Mouse (Mus musculus): ENCODE data around the gene Mettl16. TPM values are rescaled to one million over a fixed set of nuclear protein-coding genes. Genes with fewer than 3 reads are reported as not detected.

Gene Mettl16
- total and polyA plus RNA-seq, 3 experiments = 22.9 to 36.1 (median 29.4) TPM

- Histone ChIP-seq H3K4me3 (ENCODE audit: low read depth, low read length) (no peak overlapping the region), H3K4me1 (ENCODE audit: insufficient read depth, low read depth, low read length) (peaks cover 22% of the 10 kb centered on the region), H3K9me3 (replicated peaks) (no peaks in the 10 kb centered on the region), H3K27me3 (ENCODE audit: insufficient read depth, low read length) (no peaks in the 10 kb centered on the region), H3K36me3 (replicated peaks) (peaks cover 3% of the 10 kb centered on the region)
- ATAC-seq (ENCODE audit: extremely low read depth, insufficient number of reproducible peaks, low FRiP score, poor library complexity, severe bottlenecking) (no peak), DNase-seq (ENCODE audit: low spot score) (no peak)
- TF ChIP-seq GATA1 (IDR thresholded peaks at IDR 0.05; ENCODE audit: borderline replicate concordance, low read length) (no peak), GATA2 (IDR thresholded peaks at IDR 0.05; ENCODE audit: borderline replicate concordance, low read depth, low read length) (no peak), TAL1 (conservative IDR thresholded peaks at IDR 0.05; ENCODE audit: low read depth, low read length) (no peak), POLR2AphosphoS5 (IDR thresholded peaks at IDR 0.05; ENCODE audit: insufficient replicate concordance, low read depth, low read length) (no peak), CTCF (IDR thresholded peaks at IDR 0.05; ENCODE audit: low read depth, low read length) (no peak)
Observed at GRCm38 (mm10) chr11:74725181-74725580, 45.4 kb upstream of the Mettl16 start.

GRCm38 (mm10) chr11:74734917-74735316 is 35.7 kb upstream of the Mettl16 start:
- no peak overlapping the region for H3K4me3 ChIP-seq (ENCODE audit: low read depth, low read length)
- no peak for ATAC-seq (ENCODE audit: extremely low read depth, insufficient number of reproducible peaks, low FRiP score, poor library complexity, severe bottlenecking)
- peaks cover 22% of the 10 kb centered on the region for H3K27me3 ChIP-seq (ENCODE audit: insufficient read depth, low read length)
- H3K4me1 ChIP-seq (ENCODE audit: insufficient read depth, low read depth, low read length) = no peaks in the 10 kb centered on the region
- DNase-seq (ENCODE audit: low spot score) = no peak
- H3K9me3 ChIP-seq (replicated peaks) = no peaks in the 10 kb centered on the region
- no peaks in the 10 kb centered on the region for H3K36me3 ChIP-seq (replicated peaks)
- no peak for TF ChIP-seq GATA2 (IDR thresholded peaks at IDR 0.05; ENCODE audit: borderline replicate concordance, low read depth, low read length)
- no peak for TF ChIP-seq GATA1 (IDR thresholded peaks at IDR 0.05; ENCODE audit: borderline replicate concordance, low read length)
- no peak for TF ChIP-seq POLR2AphosphoS5 (IDR thresholded peaks at IDR 0.05; ENCODE audit: insufficient replicate concordance, low read depth, low read length)
- no peak for TF ChIP-seq TAL1 (conservative IDR thresholded peaks at IDR 0.05; ENCODE audit: low read depth, low read length)
- no peak for TF ChIP-seq CTCF (IDR thresholded peaks at IDR 0.05; ENCODE audit: low read depth, low read length)

- H3K36me3 ChIP-seq (replicated peaks) = no peaks in the 10 kb centered on the region
- H3K4me3 ChIP-seq (ENCODE audit: low read depth, low read length) = no peak overlapping the region
- H3K9me3 ChIP-seq (replicated peaks) = no peaks in the 10 kb centered on the region
- DNase-seq (ENCODE audit: low spot score) (no peak), ATAC-seq (ENCODE audit: extremely low read depth, insufficient number of reproducible peaks, low FRiP score, poor library complexity, severe bottlenecking) (no peak)
- peaks cover 21% of the 10 kb centered on the region for H3K27me3 ChIP-seq (ENCODE audit: insufficient read depth, low read length)
- TF ChIP-seq TAL1 (conservative IDR thresholded peaks at IDR 0.05; ENCODE audit: low read depth, low read length) (no peak), CTCF (IDR thresholded peaks at IDR 0.05; ENCODE audit: low read depth, low read length) (no peak), POLR2AphosphoS5 (IDR thresholded peaks at IDR 0.05; ENCODE audit: insufficient replicate concordance, low read depth, low read length) (no peak), GATA1 (IDR thresholded peaks at IDR 0.05; ENCODE audit: borderline replicate concordance, low read length) (no peak), GATA2 (IDR thresholded peaks at IDR 0.05; ENCODE audit: borderline replicate concordance, low read depth, low read length) (no peak)
- H3K4me1 ChIP-seq (ENCODE audit: insufficient read depth, low read depth, low read length) = no peaks in the 10 kb centered on the region
Observed at GRCm38 (mm10) chr11:74737861-74738260, 32.8 kb upstream of the Mettl16 start.

GRCm38 (mm10) chr11:74748022-74748421 is 22.6 kb upstream of the Mettl16 start:
- Histone ChIP-seq H3K4me3 (ENCODE audit: low read depth, low read length) (no peak overlapping the region), H3K27me3 (ENCODE audit: insufficient read depth, low read length) (peaks cover 29% of the 10 kb centered on the region), H3K36me3 (replicated peaks) (no peaks in the 10 kb centered on the region), H3K9me3 (replicated peaks) (no peaks in the 10 kb centered on the region), H3K4me1 (ENCODE audit: insufficient read depth, low read depth, low read length) (no peaks in the 10 kb centered on the region)
- ATAC-seq (ENCODE audit: extremely low read depth, insufficient number of reproducible peaks, low FRiP score, poor library complexity, severe bottlenecking) = no peak
- no peak for DNase-seq (ENCODE audit: low spot score)
- TF ChIP-seq TAL1 (conservative IDR thresholded peaks at IDR 0.05; ENCODE audit: low read depth, low read length) = no peak
- TF ChIP-seq GATA2 (IDR thresholded peaks at IDR 0.05; ENCODE audit: borderline replicate concordance, low read depth, low read length) = no peak
- TF ChIP-seq GATA1 (IDR thresholded peaks at IDR 0.05; ENCODE audit: borderline replicate concordance, low read length) = no peak
- no peak for TF ChIP-seq CTCF (IDR thresholded peaks at IDR 0.05; ENCODE audit: low read depth, low read length)
- TF ChIP-seq POLR2AphosphoS5 (IDR thresholded peaks at IDR 0.05; ENCODE audit: insufficient replicate concordance, low read depth, low read length) = no peak

- ATAC-seq (ENCODE audit: extremely low read depth, insufficient number of reproducible peaks, low FRiP score, poor library complexity, severe bottlenecking) = no peak
- no peak overlapping the region for H3K4me3 ChIP-seq (ENCODE audit: low read depth, low read length)
- no peaks in the 10 kb centered on the region for H3K9me3 ChIP-seq (replicated peaks)
- peaks cover 26% of the 10 kb centered on the region for H3K27me3 ChIP-seq (ENCODE audit: insufficient read depth, low read length)
- no peaks in the 10 kb centered on the region for H3K4me1 ChIP-seq (ENCODE audit: insufficient read depth, low read depth, low read length)
- DNase-seq (ENCODE audit: low spot score) = no peak
- TF ChIP-seq TAL1 (conservative IDR thresholded peaks at IDR 0.05; ENCODE audit: low read depth, low read length) (no peak), GATA2 (IDR thresholded peaks at IDR 0.05; ENCODE audit: borderline replicate concordance, low read depth, low read length) (no peak), CTCF (IDR thresholded peaks at IDR 0.05; ENCODE audit: low read depth, low read length) (no peak), GATA1 (IDR thresholded peaks at IDR 0.05; ENCODE audit: borderline replicate concordance, low read length) (no peak), POLR2AphosphoS5 (IDR thresholded peaks at IDR 0.05; ENCODE audit: insufficient replicate concordance, low read depth, low read length) (no peak)
- no peaks in the 10 kb centered on the region for H3K36me3 ChIP-seq (replicated peaks)
Observed at GRCm38 (mm10) chr11:74749241-74749640, 21.4 kb upstream of the Mettl16 start.

GRCm38 (mm10) chr11:74750662-74751351 is 19.8 kb upstream of the Mettl16 start:
- no peak overlapping the region for H3K4me3 ChIP-seq (ENCODE audit: low read depth, low read length)
- ATAC-seq (ENCODE audit: extremely low read depth, insufficient number of reproducible peaks, low FRiP score, poor library complexity, severe bottlenecking) = no peak
- H3K27me3 ChIP-seq (ENCODE audit: insufficient read depth, low read length) = peaks cover 23% of the 10 kb centered on the region
- DNase-seq (ENCODE audit: low spot score) = no peak
- H3K4me1 ChIP-seq (ENCODE audit: insufficient read depth, low read depth, low read length) = no peaks in the 10 kb centered on the region
- no peaks in the 10 kb centered on the region for H3K36me3 ChIP-seq (replicated peaks)
- TF ChIP-seq POLR2AphosphoS5 (IDR thresholded peaks at IDR 0.05; ENCODE audit: insufficient replicate concordance, low read depth, low read length) (no peak), TAL1 (conservative IDR thresholded peaks at IDR 0.05; ENCODE audit: low read depth, low read length) (no peak), CTCF (IDR thresholded peaks at IDR 0.05; ENCODE audit: low read depth, low read length) (no peak), GATA1 (IDR thresholded peaks at IDR 0.05; ENCODE audit: borderline replicate concordance, low read length) (no peak)
- no peaks in the 10 kb centered on the region for H3K9me3 ChIP-seq (replicated peaks)
